Mouse (Mus musculus) kidney, postnatal 25 days (tissue): ENCODE results near the gene H2-Q1.
A peak's percentile ranks its signal among the peaks of the same experiment; 100 is the strongest.
"Not testable (repeated sequence)": the region's sequence is repeated elsewhere in the genome, so short reads cannot be mapped to it uniquely, and the experiment has no call there.

ENCODE experiments used
- DNase-seq, 2 experiments: peaks; one replicate each; pipeline ENCODE4 v3.0.0; 2021; ENCODE audit warnings: mixed read lengths in 2 of 2

H2-Q1 gene

GRCm38 (mm10) chr17:35320327-35321081, at the start of gene H2-Q1:
Gene H2-Q1, plus strand, starts transcription at chr17:35320405.
- DNase-seq, result no peak

- peak in 1 of 2 experiments; percentile 23 for DNase-seq
Observed at GRCm38 (mm10) chr17:35272249-35272648, 48.0 kb upstream of the H2-Q1 start.

GRCm38 (mm10) chr17:35274770-35275169, 45.4 kb upstream of the H2-Q1 start:
- peak; percentile 88 to 94 for DNase-seq

GRCm38 (mm10) chr17:35276304-35276864, 43.8 kb upstream of the H2-Q1 start:
- peak in 1 of 2 experiments; percentile 34 for DNase-seq

- peak in 1 of 2 experiments; percentile 33 for DNase-seq
Observed at GRCm38 (mm10) chr17:35278049-35278448, 42.2 kb upstream of the H2-Q1 start.

GRCm38 (mm10) chr17:35278957-35279688, 41.1 kb upstream of the H2-Q1 start:
- DNase-seq, result peak in 1 of 2 experiments; percentile 32

- DNase-seq, result peak in 1 of 2 experiments; percentile 28
Observed at GRCm38 (mm10) chr17:35280276-35280675, 39.9 kb upstream of the H2-Q1 start.

GRCm38 (mm10) chr17:35285431-35285830, 34.8 kb upstream of the H2-Q1 start:
- DNase-seq, result peak; percentile 27 to 48

GRCm38 (mm10) chr17:35295796-35296195, 24.4 kb upstream of the H2-Q1 start:
- DNase-seq, result peak; percentile 57 to 76

- not testable (repeated sequence) for DNase-seq
Observed at GRCm38 (mm10) chr17:35300261-35300945, 19.8 kb upstream of the H2-Q1 start.

GRCm38 (mm10) chr17:35301645-35302258, 18.5 kb upstream of the H2-Q1 start:
- peak; percentile 92 to 98 for DNase-seq

- no peak for DNase-seq
Observed at GRCm38 (mm10) chr17:35303271-35303670, 16.9 kb upstream of the H2-Q1 start.

- peak in 1 of 2 experiments; percentile 33 for DNase-seq
Observed at GRCm38 (mm10) chr17:35303756-35304350, 16.4 kb upstream of the H2-Q1 start.

GRCm38 (mm10) chr17:35304478-35304877, 15.7 kb upstream of the H2-Q1 start:
- peak in 1 of 2 experiments; percentile 37 for DNase-seq

- not testable (repeated sequence) for DNase-seq
Observed at GRCm38 (mm10) chr17:35304921-35305320, 15.3 kb upstream of the H2-Q1 start.

- no peak for DNase-seq
Observed at GRCm38 (mm10) chr17:35318671-35319070, 1.5 kb upstream of the H2-Q1 start.

- not testable (repeated sequence) for DNase-seq
Observed at GRCm38 (mm10) chr17:35325124-35325523, 4.9 kb downstream of the H2-Q1 start.

- DNase-seq, result not testable (repeated sequence)
Observed at GRCm38 (mm10) chr17:35326000-35326399, 5.8 kb downstream of the H2-Q1 start.

GRCm38 (mm10) chr17:35329714-35330113, 9.5 kb downstream of the H2-Q1 start:
- not testable (repeated sequence) for DNase-seq

GRCm38 (mm10) chr17:35331546-35331945, 11.3 kb downstream of the H2-Q1 start:
- DNase-seq, result not testable (repeated sequence)

GRCm38 (mm10) chr17:35342071-35342671, 22.0 kb downstream of the H2-Q1 start, which contains the start of gene H2-Q2:
Gene H2-Q2, plus strand, starts transcription at chr17:35342242.
- DNase-seq, result peak in 1 of 2 experiments; percentile 11
